Mouse (Mus musculus): ENCODE measurements around the gene Zmiz1.

Zmiz1 gene

DNA sequence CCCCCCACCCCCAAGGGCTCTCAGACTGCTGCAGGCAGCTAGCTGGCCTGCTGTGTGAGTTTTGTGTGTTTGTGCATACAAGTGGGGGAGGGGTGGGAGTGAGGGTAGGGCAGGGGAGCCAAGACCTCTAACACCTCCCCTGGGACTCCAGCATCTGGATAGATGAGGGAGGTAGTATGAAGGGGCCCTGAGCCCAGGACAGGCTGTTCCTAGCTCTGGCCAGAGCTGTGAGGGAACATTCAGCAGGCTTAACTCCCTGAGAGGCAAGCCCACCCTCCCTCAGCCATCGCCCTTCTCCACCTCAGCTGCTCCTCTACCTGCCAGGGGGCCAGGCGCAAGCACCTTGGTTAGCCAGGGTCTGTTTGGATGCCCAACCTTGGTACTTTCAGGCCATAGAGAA, 249.9 kb downstream of the Zmiz1 start:
- no peak for DNase-seq

DNA sequence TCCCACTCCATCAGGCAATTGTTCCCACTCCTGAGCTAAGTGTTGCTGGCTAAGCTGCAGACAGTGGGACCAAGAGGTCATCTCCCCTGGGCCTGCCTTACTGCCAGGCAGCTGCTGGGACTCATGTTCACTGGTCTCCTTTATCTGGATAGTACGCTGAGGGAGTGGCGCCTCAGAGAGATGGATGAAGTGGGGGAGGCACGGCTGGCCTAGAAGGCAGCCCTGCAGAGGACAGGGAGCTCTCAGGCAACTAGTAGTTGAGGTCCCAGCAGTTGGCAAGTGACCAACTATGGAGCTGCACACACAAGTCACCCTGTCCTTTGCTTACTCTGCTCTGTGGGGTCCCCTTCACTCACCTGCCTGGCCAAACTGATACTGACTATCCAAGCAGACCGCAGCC, 251.1 kb downstream of the Zmiz1 start:
- DNase-seq, result no peak

DNA sequence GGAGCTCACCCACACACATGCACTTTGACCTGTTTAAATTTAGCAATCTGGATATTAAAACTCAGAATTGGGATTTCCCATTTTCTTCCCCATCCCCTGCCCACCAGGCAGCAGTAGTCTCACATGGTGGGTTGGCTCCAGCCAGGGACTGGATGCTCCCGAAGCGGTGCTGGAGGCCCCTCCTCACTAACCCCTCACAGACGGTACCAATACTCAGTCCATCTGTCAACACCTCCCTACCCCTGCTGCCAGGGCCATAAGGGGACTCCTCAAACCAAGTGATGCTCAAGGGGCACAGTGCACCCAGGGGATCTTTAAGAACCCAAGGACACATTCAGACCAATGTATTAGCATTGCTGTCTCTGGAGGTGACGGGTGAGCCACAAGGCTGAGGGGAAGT, 251.7 kb downstream of the Zmiz1 start:
- DNase-seq, result no peak

DNA sequence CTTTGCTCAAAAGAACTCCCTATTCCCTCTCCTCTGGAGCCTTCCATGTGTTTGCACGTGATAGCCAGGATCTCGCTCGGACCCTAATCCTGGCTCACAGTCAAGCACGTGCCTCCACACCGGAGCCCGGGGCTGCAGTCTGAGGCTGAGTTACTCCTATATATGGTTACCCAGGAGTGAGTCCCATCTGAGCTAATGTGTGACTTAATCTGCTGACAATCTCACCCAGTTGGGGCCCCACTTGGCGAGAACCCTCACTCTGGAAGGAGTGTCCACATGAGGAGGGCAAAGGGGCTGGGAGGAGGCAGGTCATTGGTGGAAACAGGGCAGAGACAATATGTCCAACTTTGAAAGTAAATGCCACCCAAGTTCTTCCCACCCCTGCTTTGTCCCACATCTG, 252.2 kb downstream of the Zmiz1 start:
- DNase-seq, result no peak

DNA sequence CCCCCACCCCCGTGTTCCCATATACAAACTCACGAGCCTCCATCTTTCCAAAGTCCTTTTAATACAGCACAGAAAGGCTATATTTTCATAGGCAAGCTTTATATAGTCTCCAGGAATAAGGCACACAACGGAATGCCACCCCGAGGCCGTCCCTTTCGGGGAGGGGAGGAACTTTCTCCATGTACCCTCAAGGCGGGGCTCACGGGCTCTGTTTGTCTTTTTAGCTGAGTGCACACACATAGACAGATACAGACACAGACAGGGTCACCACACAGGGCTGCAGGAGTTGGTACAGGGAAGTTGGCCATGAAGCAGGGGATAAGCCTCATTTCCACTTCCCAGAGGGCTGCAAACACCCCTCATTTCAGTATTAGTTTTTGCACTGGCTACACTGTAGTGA, 252.6 kb downstream of the Zmiz1 start:
- no peak for DNase-seq

DNA sequence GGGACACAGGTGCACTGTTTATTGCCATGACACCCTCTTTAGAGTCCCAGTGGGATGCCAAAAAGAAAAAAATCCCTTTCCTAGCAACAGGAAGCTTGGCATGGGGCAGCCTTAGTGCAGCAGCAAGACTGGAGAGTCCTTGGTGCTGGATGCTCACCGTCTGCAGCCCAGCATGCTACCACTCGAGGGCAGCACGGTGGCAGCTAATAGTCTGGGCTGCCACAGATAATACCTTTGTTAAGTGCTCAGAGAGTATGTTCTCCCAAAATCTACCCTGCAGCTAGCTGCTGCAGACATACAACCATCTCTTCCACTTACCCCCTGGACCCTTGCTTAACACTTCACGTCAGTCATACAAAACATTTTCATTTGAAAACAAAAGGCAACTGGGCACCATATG, 254.5 kb downstream of the Zmiz1 start:
- DNase-seq, result no peak

Measured in cerebellum, adult 18-20 months (tissue).